Mouse (Mus musculus) embryo, embryonic 11.5 days (tissue): ENCODE measurements around the gene Mum1.
"Not testable (repeated sequence)": the region's sequence is repeated elsewhere in the genome, so short reads cannot be mapped to it uniquely, and the experiment has no call there.

Experiments used
- DNase-seq: peaks from one replicate; pipeline ENCODE4 v3.0.0-alpha.2; 2012; ENCODE audit warnings: low read depth, low spot score

The Mum1 gene

GRCm38 (mm10) chr10:80208248-80208647, 18.0 kb upstream of the Mum1 start:
- no peak for DNase-seq

DNA sequence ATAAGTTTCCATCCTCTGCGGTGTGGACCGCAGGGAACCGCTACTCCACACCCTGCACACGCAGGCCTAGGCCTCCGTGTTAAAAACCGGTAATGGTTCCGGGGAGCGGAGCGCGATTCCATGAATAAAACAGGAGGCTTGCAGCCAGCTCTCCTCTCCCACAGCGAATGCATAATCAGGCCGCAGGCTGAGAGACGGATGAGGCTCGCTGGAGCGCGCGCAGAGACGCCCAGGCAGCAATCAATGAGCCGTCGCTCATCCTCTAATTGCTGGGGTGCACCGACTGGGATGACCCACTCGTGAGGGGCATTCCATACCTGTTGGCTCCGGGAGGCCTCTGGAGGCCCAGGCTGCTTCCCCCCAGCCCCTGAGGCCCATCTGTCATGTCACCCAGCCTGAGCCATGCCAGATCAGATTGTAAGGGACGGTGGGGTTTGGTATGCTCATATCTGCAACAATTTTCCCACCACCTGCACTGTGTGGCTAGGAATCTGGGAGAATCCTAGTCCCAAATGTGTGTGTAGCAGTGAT, 17.3 kb upstream of the Mum1 start:
- no peak for DNase-seq

- not testable (repeated sequence) for DNase-seq
These were observed 14.6 kb upstream of the Mum1 start for GRCm38 (mm10) chr10:80211547-80212103.

DNA sequence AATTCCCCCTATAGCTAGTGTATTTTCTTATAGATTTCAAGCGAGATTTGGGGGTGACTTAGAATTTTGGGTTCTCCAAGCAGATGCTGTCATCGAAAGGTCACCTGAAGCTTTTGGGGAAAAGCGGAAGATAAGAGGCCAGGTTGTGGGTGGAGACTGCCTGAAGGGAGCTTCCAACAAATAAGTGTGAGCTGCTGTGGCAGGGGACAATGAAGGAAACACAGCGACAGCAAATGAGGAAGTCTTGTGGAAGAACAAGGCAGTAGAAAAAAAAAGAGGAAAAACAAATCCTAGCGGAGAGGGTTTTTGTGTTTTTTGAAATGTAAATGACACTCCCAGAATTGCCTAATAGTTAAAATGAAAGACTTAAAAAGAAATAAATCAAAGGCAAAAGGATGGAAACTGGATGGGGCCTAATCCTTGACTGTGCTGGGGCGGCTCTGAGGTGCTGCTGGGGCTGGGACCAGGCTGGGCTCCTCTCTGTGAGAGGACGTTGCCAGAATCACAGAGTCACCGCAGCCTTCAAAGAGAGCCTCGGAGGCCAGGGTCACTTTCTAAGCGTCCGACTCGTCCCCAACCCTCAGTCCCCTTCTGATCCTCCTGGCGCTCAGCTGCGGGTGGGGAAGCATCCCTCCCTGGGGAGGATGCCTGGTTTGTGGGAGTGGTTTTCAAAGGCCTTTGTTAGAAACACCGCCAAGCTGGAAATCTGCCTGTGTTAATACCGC, 11.0 kb upstream of the Mum1 start:
- DNase-seq: no peak

DNA sequence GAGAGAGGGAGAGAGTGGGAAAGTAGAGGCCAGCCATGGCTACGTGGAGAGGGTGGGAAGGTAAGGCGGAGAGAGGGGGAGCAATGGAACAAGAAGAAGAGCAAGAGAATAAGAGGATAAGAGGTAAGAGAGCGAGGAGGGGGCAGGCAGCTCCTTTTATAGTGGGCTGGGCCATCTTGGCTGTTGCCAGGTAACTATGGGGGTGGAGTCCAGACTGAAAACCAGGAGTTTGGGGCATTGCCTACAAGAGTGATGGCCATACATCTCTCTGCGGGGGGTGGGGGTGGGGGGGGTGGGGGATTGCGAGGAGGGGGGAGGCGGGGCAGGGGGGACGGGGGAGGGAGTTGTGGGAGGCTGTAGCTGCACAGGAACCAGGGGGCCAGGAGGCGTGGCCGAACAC, 5.6 kb upstream of the Mum1 start:
- no peak for DNase-seq

GRCm38 (mm10) chr10:80223137-80223536, 3.1 kb upstream of the Mum1 start:
- not testable (repeated sequence) for DNase-seq

- DNase-seq: no peak
These were observed 191 bp upstream of the Mum1 start for GRCm38 (mm10) chr10:80226071-80226415.

- DNase-seq: no peak
These were observed 919 bp downstream of the Mum1 start for GRCm38 (mm10) chr10:80227166-80227539.

- DNase-seq: no peak
These were observed 1.9 kb downstream of the Mum1 start for GRCm38 (mm10) chr10:80227877-80228775.

DNA sequence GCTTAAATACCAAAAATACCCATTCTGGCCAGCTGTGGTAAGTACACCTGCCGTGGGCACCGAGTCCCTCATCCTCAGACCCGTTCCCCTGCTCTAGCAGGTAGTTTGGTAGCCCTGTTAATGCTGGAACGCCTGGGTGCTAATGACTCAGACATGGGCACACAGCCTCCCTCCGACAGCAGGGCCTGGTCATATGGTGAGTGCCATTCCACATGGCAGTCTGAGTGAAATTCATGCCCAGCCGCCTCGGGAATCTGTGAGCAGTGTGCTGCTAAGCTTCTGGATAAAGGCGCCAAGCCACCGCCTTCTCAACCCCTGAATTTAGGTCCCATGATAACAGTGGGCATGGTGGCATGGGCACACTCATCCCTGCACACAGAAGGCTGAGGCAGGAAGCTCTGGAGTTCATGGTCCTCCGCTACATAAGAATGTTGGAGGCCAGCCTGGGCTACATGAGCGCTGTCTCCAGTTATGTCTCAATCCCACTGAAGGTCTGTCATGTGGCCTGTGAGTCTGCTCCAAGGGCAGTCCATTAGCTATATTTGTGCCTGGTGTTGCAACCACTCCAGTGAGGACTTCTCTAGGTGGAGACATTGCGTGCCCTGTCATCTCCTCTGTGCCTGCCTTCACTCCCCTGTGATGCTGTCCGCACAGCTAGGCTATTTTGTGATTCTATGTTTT, 10.1 kb downstream of the Mum1 start:
- DNase-seq: no peak

DNA sequence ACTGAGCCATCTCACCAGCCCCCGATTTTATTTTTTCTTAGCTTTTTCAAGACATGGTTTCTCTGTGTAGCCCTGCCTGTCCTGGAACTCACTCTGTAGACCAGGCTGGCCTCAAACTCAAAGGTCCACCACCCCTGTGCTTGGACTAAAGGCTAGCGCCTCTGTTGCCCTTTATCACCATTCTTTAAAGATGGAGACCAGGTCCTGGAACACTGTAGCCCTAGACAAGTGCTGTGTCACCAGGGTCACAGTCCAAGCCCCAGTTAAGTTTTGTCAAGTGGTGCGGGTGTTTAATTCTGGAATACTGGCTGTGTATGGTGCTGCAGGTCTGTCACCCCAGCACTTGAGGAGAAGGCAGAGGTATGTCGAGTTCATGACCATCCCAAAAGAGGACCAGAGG, 10.8 kb downstream of the Mum1 start:
- no peak for DNase-seq

GRCm38 (mm10) chr10:80238306-80238705, 12.1 kb downstream of the Mum1 start:
- no peak for DNase-seq

DNA sequence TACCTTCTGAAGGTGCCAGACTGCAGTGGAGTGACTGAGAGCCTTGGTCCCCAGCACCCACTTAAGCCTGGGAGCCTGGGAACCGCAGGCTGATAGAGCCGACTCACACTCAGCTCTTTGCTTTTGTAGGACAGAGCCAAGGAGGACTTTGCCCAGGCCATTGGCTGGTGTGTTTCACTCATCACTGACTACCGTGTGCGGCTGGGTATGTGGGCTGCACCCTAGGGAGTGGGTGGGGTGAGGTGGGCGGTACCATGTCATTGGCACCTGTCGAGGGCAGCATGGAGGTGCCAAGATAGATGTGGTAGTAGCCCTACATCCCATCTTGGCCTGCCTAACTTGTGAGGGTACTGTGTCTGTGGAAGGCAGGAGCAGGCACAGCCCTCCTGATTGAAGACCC, 13.6 kb downstream of the Mum1 start:
- DNase-seq: no peak

DNA sequence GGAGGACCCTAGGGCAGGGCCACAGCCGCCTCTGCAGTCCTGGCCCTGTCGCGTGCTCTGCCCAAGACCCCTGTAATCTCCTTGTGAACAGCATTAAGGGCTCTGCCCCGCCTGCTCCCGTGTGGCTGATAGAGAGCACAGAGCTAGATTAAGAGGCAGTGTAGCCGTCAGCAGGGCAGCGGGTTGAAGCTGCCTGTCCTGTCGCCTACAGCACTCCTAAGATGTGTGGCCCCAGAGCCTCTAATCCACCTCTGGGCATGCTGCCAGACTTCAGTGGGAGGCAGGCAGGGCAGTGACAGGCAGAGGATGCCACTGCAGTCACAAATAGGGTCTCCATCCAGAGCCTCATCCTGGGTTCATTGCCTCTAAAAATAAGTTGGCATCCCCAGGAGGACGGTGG, 15.9 kb downstream of the Mum1 start:
- no peak for DNase-seq

- no peak for DNase-seq
These were observed 16.4 kb downstream of the Mum1 start for GRCm38 (mm10) chr10:80242607-80243006.

- no peak for DNase-seq
These were observed 18.7 kb downstream of the Mum1 start for GRCm38 (mm10) chr10:80244791-80245399.

GRCm38 (mm10) chr10:80245600-80245999, 19.4 kb downstream of the Mum1 start:
- DNase-seq: peak; percentile 81

GRCm38 (mm10) chr10:80247849-80248248, 21.6 kb downstream of the Mum1 start:
- no peak for DNase-seq

- not testable (repeated sequence) for DNase-seq
These were observed 22.2 kb downstream of the Mum1 start for GRCm38 (mm10) chr10:80248437-80248836.

GRCm38 (mm10) chr10:80248971-80249640, 22.9 kb downstream of the Mum1 start, which contains the start of gene Ndufs7:
Ndufs7 (plus strand) TSS chr10:80249121.
- peak; percentile 83 for DNase-seq

DNA sequence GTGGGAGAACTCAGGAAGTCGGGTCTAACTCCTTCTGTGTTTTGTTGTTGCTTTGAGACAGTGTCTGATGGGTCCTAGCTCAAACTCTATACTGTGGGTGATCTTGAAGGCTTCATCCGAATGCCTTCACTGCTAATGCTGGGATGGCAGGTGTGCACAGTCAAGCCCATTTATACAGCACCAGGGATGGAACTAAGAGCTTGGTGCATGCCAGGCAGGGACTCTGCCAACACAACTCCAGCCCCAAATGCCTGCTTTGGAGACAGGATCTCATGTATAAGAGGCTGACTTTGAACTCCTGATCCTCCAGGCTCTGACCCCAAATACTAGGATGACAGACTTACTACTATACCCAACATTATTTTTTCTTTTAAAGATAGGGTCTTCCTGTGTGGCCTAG, 23.8 kb downstream of the Mum1 start:
- DNase-seq: no peak
